Mouse (Mus musculus): ENCODE measurements around the gene Acpp.

DNA sequence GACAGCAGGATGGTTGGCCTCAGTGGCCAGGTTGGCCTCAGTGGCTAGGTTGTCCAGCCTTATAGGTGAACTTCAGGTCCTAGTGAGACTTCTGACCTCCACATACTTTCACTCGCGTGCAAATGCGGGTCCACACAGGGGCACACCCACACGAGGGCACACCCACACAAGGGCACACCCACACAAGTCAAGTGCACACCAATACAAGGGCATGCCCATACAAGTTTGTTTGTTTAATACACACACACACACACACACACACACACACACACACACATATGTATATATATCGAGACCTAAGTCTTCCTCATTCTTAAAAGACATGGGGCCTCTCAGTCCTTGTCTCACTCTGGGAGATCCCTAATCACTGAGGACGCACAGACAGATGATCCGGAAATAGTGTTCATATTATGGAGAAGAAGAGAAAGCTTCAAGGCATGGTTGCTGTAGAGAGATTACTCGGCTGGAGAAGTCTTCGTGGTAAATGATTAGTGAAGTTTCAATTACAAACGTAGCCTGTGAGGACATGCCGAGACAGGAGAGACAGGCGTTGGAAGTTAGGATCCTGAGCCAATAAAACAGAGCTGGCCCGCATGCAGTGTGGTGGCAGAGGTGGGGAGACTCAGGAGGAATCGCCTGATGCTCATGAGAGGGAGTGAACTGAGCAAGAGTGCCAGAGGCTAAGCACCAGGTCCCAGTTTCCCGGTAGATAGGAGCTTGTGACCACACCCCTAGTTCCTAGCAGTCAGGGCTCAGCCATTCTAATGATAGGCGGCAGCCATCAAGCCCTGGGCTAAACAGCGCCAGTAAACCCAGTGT, 23.7 kb upstream of the Acpp start:
- no peak for TF ChIP-seq CTCF (IDR thresholded peaks at IDR 0.05; ENCODE audit: low read depth)
- no peak for TF ChIP-seq EP300 (IDR thresholded peaks at IDR 0.05; ENCODE audit: low read depth)

Measured in liver, embryonic 14.5 days (tissue).